Mouse (Mus musculus) MEL (cell line): Measurements from ENCODE around the gene Tspoap1. TPM values are rescaled to one million over a fixed set of nuclear protein-coding genes. Genes with fewer than 3 reads are reported as not detected.

Source experiments
- DNase-seq: peaks from one replicate; pipeline ENCODE4 v3.0.0; 2011; ENCODE audit warnings: low read depth, low spot score
- H3K27ac ChIP-seq: 2 replicates; pipeline ENCODE4 v1.5.1; 2012; ENCODE audit warnings: low read depth, mild to moderate bottlenecking, control low read depth, low read length, moderate library complexity; ENCODE audit not compliant: control insufficient read depth
- H3K27me3 ChIP-seq, 2 experiments: fragments of 150-350 bp in 1 of 2; sonication (generic) in 1 of 2; 2 replicates each; pipeline ENCODE4 v1.6.1; 2012; ENCODE audit warnings: low read length in 2 of 2, mild to moderate bottlenecking in 2 of 2, improper control_type of control experiment in 1 of 2, moderate library complexity in 1 of 2; ENCODE audit not compliant: insufficient read depth in 2 of 2, control insufficient read depth in 1 of 2
- H3K36me3 ChIP-seq, 2 experiments: 2 replicates each; pipeline ENCODE4 v1.6.1; 2012 to 2014; ENCODE audit warnings: low read length in 2 of 2, improper control_type of control experiment in 1 of 2, inconsistent platforms in 1 of 2, mild to moderate bottlenecking in 1 of 2; ENCODE audit not compliant: insufficient read depth in 2 of 2, control insufficient read depth in 1 of 2
- H3K4me1 ChIP-seq, 2 experiments: fragments of 150-350 bp in 1 of 2; sonication (generic) in 1 of 2; 2 replicates each; pipeline ENCODE4 v1.6.1; 2012; ENCODE audit warnings: low read length in 2 of 2, improper control_type of control experiment in 1 of 2, mild to moderate bottlenecking in 1 of 2; ENCODE audit not compliant: insufficient read depth in 2 of 2, control insufficient read depth in 1 of 2
- H3K4me3 ChIP-seq, 2 experiments: fragments of 150-350 bp in 1 of 2; sonication (generic) in 1 of 2; 2 replicates each; pipeline ENCODE4 v1.5.1; 2012; ENCODE audit warnings: low read depth in 2 of 2, low read length in 2 of 2, mild to moderate bottlenecking in 2 of 2, moderate library complexity in 2 of 2, control low read depth in 1 of 2, improper control_type of control experiment in 1 of 2; ENCODE audit not compliant: control insufficient read depth in 1 of 2, insufficient read depth in 1 of 2
- H3K79me2 ChIP-seq: 2 replicates; pipeline ENCODE4 v1.6.1; 2012; ENCODE audit warnings: mild to moderate bottlenecking, low read length, moderate library complexity; ENCODE audit not compliant: control insufficient read depth, poor library complexity, insufficient read depth
- H3K9ac ChIP-seq: 2 replicates; pipeline ENCODE4 v1.6.1; 2012; ENCODE audit warnings: low read depth, mild to moderate bottlenecking, control low read depth, low read length, moderate library complexity; ENCODE audit not compliant: control insufficient read depth, poor library complexity, severe bottlenecking
- H3K9me3 ChIP-seq: fragments of 150-350 bp; sonication (generic); replicated peaks from 2 replicates; pipeline ENCODE4 v1.6.1; 2012; ENCODE audit warnings: mild to moderate bottlenecking, low read length, improper control_type of control experiment, moderate library complexity; ENCODE audit not compliant: insufficient read depth
- BHLHE40 ChIP-seq: IDR thresholded peaks from 2 replicates; pipeline ENCODE4 v1.6.1; 2012; ENCODE audit warnings: low read depth, mild to moderate bottlenecking, inconsistent platforms, low read length, improper control_type of control experiment, borderline replicate concordance
- CHD1 ChIP-seq: IDR thresholded peaks from 2 replicates; pipeline ENCODE4 v1.6.1; 2012; ENCODE audit warnings: low read depth, mild to moderate bottlenecking, inconsistent platforms, low read length, improper control_type of control experiment
- CHD2 ChIP-seq: IDR thresholded peaks from 2 replicates; pipeline ENCODE4 v1.6.1; 2011; ENCODE audit warnings: low read length, improper control_type of control experiment
- CTCF ChIP-seq, 3 experiments: IDR thresholded peaks in 2 of 3; conservative IDR thresholded peaks in 1 of 3; 2 replicates each; pipeline ENCODE4 v1.5.1; 2011 to 2012; ENCODE audit warnings: low read length in 3 of 3, low read depth in 2 of 3, mild to moderate bottlenecking in 2 of 3, improper control_type of control experiment in 1 of 3, inconsistent platforms in 1 of 3, mixed read lengths in 1 of 3, moderate library complexity in 1 of 3; ENCODE audit not compliant: control insufficient read depth in 1 of 3, insufficient read depth in 1 of 3, poor library complexity in 1 of 3, severe bottlenecking in 1 of 3
- E2F4 ChIP-seq: IDR thresholded peaks from 2 replicates; pipeline ENCODE4 v1.6.1; 2011; ENCODE audit warnings: low read depth, low read length, improper control_type of control experiment, borderline replicate concordance
- ELF1 ChIP-seq: IDR thresholded peaks from 2 replicates; pipeline ENCODE4 v1.6.1; 2014; ENCODE audit warnings: low read depth, mild to moderate bottlenecking, inconsistent platforms, low read length, improper control_type of control experiment, moderate library complexity
- EP300 ChIP-seq, 2 experiments: IDR thresholded peaks; 2 replicates each; pipeline ENCODE4 v1.6.1; 2011; ENCODE audit warnings: improper control_type of control experiment in 2 of 2, low read length in 2 of 2, low read depth in 1 of 2, mild to moderate bottlenecking in 1 of 2
- ETS1 ChIP-seq: IDR thresholded peaks from 2 replicates; pipeline ENCODE4 v1.6.1; 2012; ENCODE audit warnings: low read depth, mild to moderate bottlenecking, inconsistent platforms, low read length, improper control_type of control experiment, moderate library complexity
- GABPA ChIP-seq: IDR thresholded peaks from 2 replicates; pipeline ENCODE4 v1.6.1; 2012; ENCODE audit warnings: low read depth, mild to moderate bottlenecking, inconsistent platforms, low read length, improper control_type of control experiment, moderate library complexity
- GATA1 ChIP-seq: IDR thresholded peaks from 2 replicates; pipeline ENCODE4 v1.6.1; 2011; ENCODE audit warnings: low read depth, low read length, improper control_type of control experiment
- HCFC1 ChIP-seq: IDR thresholded peaks from 2 replicates; pipeline ENCODE4 v1.6.1; 2012; ENCODE audit warnings: low read depth, mild to moderate bottlenecking, inconsistent platforms, low read length, improper control_type of control experiment, moderate library complexity
- JUND ChIP-seq: IDR thresholded peaks from 2 replicates; pipeline ENCODE4 v1.6.1; 2011; ENCODE audit warnings: low read depth, mild to moderate bottlenecking, improper control_type of control experiment, low read length
- KAT2A ChIP-seq: conservative IDR thresholded peaks from 2 replicates; pipeline ENCODE4 v1.6.1; 2012; ENCODE audit warnings: low read depth, low read length, improper control_type of control experiment, inconsistent platforms
- MAX ChIP-seq: IDR thresholded peaks from 2 replicates; pipeline ENCODE4 v1.6.1; 2011; ENCODE audit warnings: low read length, improper control_type of control experiment
- MAZ ChIP-seq: IDR thresholded peaks from 2 replicates; pipeline ENCODE4 v1.6.1; 2012; ENCODE audit warnings: low read depth, mild to moderate bottlenecking, inconsistent platforms, low read length, improper control_type of control experiment
- MEF2A ChIP-seq: IDR thresholded peaks from 2 replicates; pipeline ENCODE4 v1.6.1; 2014; ENCODE audit warnings: low read depth, mild to moderate bottlenecking, inconsistent platforms, low read length, improper control_type of control experiment; ENCODE audit not compliant: poor library complexity, insufficient replicate concordance, severe bottlenecking; ENCODE audit errors: extremely low read depth
- MXI1 ChIP-seq: IDR thresholded peaks from 2 replicates; pipeline ENCODE4 v1.6.1; 2011; ENCODE audit warnings: mild to moderate bottlenecking, low read depth, low read length, improper control_type of control experiment
- MYB ChIP-seq: IDR thresholded peaks from 2 replicates; pipeline ENCODE4 v1.6.1; 2011; ENCODE audit warnings: mild to moderate bottlenecking, low read depth, low read length, improper control_type of control experiment
- NELFE ChIP-seq: IDR thresholded peaks from 2 replicates; pipeline ENCODE4 v1.6.1; 2011; ENCODE audit warnings: low read depth, low read length, improper control_type of control experiment
- NRF1 ChIP-seq: IDR thresholded peaks from 2 replicates; pipeline ENCODE4 v1.6.1; 2014; ENCODE audit warnings: low read depth, mild to moderate bottlenecking, inconsistent platforms, low read length, improper control_type of control experiment, moderate library complexity; ENCODE audit not compliant: poor library complexity, insufficient read depth, severe bottlenecking
- POLR2A ChIP-seq, 2 experiments: IDR thresholded peaks; 2 replicates each; pipeline ENCODE4 v1.6.1; 2011 to 2012; ENCODE audit warnings: low read length in 2 of 2, mild to moderate bottlenecking in 2 of 2, control low read depth in 1 of 2, improper control_type of control experiment in 1 of 2, low read depth in 1 of 2, moderate library complexity in 1 of 2; ENCODE audit not compliant: control insufficient read depth in 1 of 2, insufficient read depth in 1 of 2, poor library complexity in 1 of 2
- POLR2AphosphoS2 ChIP-seq: IDR thresholded peaks from 2 replicates; pipeline ENCODE4 v1.6.1; 2011; ENCODE audit warnings: low read length, improper control_type of control experiment
- POLR2AphosphoS5 ChIP-seq: IDR thresholded peaks from 2 replicates; pipeline ENCODE4 v1.6.1; 2012; ENCODE audit warnings: low read depth, borderline replicate concordance, mild to moderate bottlenecking, inconsistent platforms, low read length, moderate library complexity, mixed read lengths
- RAD21 ChIP-seq: IDR thresholded peaks from 2 replicates; pipeline ENCODE4 v1.6.1; 2011; ENCODE audit warnings: mild to moderate bottlenecking, low read depth, low read length, improper control_type of control experiment
- RCOR1 ChIP-seq: IDR thresholded peaks from 2 replicates; pipeline ENCODE4 v1.6.1; 2012; ENCODE audit warnings: low read depth, mild to moderate bottlenecking, inconsistent platforms, low read length, improper control_type of control experiment
- SIN3A ChIP-seq: IDR thresholded peaks from 2 replicates; pipeline ENCODE4 v1.6.1; 2012; ENCODE audit warnings: low read length, improper control_type of control experiment, inconsistent platforms
- TAL1 ChIP-seq: IDR thresholded peaks from 2 replicates; pipeline ENCODE4 v1.6.1; 2012; ENCODE audit warnings: mild to moderate bottlenecking, inconsistent platforms, low read length, moderate library complexity, mixed read lengths
- TBP ChIP-seq: IDR thresholded peaks from 2 replicates; pipeline ENCODE4 v1.8.0; 2011; ENCODE audit warnings: low read depth, low read length, improper control_type of control experiment
- TCF12 ChIP-seq: IDR thresholded peaks from 2 replicates; pipeline ENCODE4 v1.6.1; 2014; ENCODE audit warnings: low read depth, mild to moderate bottlenecking, inconsistent platforms, low read length, improper control_type of control experiment, moderate library complexity
- UBTF ChIP-seq: IDR thresholded peaks from 2 replicates; pipeline ENCODE4 v1.6.1; 2012; ENCODE audit warnings: low read depth, mild to moderate bottlenecking, inconsistent platforms, low read length, improper control_type of control experiment, moderate library complexity, borderline replicate concordance; ENCODE audit not compliant: insufficient read depth
- USF1 ChIP-seq: IDR thresholded peaks from 2 replicates; pipeline ENCODE4 v1.6.1; 2014; ENCODE audit warnings: low read depth, mild to moderate bottlenecking, inconsistent platforms, low read length, improper control_type of control experiment, moderate library complexity
- USF2 ChIP-seq, 2 experiments: IDR thresholded peaks; 2 replicates each; pipeline ENCODE4 v1.6.1; 2011 to 2012; ENCODE audit warnings: improper control_type of control experiment in 2 of 2, low read length in 2 of 2, borderline replicate concordance in 1 of 2, inconsistent platforms in 1 of 2, low read depth in 1 of 2, mild to moderate bottlenecking in 1 of 2; ENCODE audit not compliant: insufficient read depth in 1 of 2
- ZC3H11A ChIP-seq: IDR thresholded peaks from 2 replicates; pipeline ENCODE4 v1.6.1; 2012; ENCODE audit warnings: low read depth, mild to moderate bottlenecking, inconsistent platforms, low read length, improper control_type of control experiment
- ZKSCAN1 ChIP-seq: IDR thresholded peaks from 2 replicates; pipeline ENCODE4 v1.6.1; 2012; ENCODE audit warnings: low read depth, mild to moderate bottlenecking, inconsistent platforms, low read length, improper control_type of control experiment, moderate library complexity
- ZMIZ1 ChIP-seq: IDR thresholded peaks from 2 replicates; pipeline ENCODE4 v1.6.1; 2012; ENCODE audit warnings: low read depth, mild to moderate bottlenecking, inconsistent platforms, low read length, improper control_type of control experiment, moderate library complexity
- ZNF384 ChIP-seq: IDR thresholded peaks from 2 replicates; pipeline ENCODE4 v1.6.1; 2012; ENCODE audit warnings: low read depth, mild to moderate bottlenecking, inconsistent platforms, low read length, improper control_type of control experiment
- polyA plus RNA-seq, 2 experiments: library from polyadenylated mRNA; stranded (reverse) in 1 of 2; unstranded in 1 of 2; fragments of >175 nt in 1 of 2; fragments of >200 nt in 1 of 2; gene quantifications; 2 replicates each; pipeline versions ENCODE4 v1.2.1 to v1.2.4; 2012; ENCODE audit warnings: low replicate concordance in 2 of 2, low read depth in 1 of 2; ENCODE audit not compliant: insufficient read length in 2 of 2, insufficient read depth in 1 of 2, missing spikeins in 1 of 2
- total RNA-seq: library from RNA; depleted of rRNA; stranded (reverse); fragments of 300-350 nt; gene quantifications from 2 replicates; pipeline ENCODE4 v1.2.3, GENCODE M21; 2012

Tspoap1 gene
- total and polyA plus RNA-seq, 3 experiments = 5.2 to 8.6 TPM; not detected in 1

DNA sequence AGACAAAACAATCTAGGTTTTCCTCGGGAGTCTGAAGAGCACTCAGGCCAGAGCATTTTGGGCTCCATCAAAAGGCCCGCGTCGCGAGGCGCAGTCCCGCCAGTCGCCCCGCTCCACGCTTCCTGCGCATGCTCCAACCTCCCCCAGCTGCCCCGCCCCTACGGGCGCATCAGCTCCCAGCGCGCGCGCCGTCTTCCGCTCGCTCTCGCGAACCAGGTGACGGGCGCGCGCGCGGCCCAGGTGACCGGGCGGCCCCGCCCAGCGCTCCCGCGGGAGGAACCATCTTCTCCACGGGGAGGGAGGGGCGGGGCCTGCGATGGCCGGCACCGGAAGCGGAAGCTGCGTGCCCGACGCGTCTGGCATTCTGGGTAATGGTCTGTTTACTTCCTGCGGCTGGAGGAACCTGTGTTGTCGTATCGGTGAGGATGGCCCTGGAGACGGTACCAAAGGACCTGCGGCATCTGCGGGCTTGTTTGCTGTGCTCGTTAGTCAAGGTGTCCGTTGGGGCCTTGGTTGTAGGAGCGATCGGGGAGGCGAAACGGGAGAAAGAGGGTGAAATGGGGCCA lies 23.1 kb upstream of the Tspoap1 start, which contains the start of gene Supt4a:
Gene Supt4a, plus strand, starts transcription at position 378 of the 566 bp plus-strand sequence.
- H3K4me3 ChIP-seq = peak within 1 kb of the TSS; percentile 90 to 94
- H3K9me3 ChIP-seq = no peaks in the 10 kb centered on the region
- H3K4me1 ChIP-seq = peaks cover 5 to 35% of the 10 kb centered on the region in 2 experiments
- no peaks in the 10 kb centered on the region for H3K27me3 ChIP-seq
- H3K79me2 ChIP-seq = peaks cover 19% of the 10 kb centered on the region
- peak; percentile 99 for DNase-seq
- H3K36me3 ChIP-seq = peaks cover 10 to 25% of the 10 kb centered on the region in 2 experiments
- peak within 1 kb of the TSS; percentile 99 for H3K27ac ChIP-seq
- H3K9ac ChIP-seq = peak within 1 kb of the TSS; percentile 92
- TF ChIP-seq HCFC1 = peak; percentile 99
- peak in 1 of 2 experiments; percentile 60; a peak in 2 of 4 replicates for TF ChIP-seq EP300 (IDR thresholded peaks at IDR 0.05; ENCODE audit: low read depth in 1 of 2, low read length in 2 of 2)
- peak; percentile 72 for TF ChIP-seq TCF12
- TF ChIP-seq GATA1 = no peak
- no peak; the same call in 1 of the 2 replicates for TF ChIP-seq POLR2AphosphoS2
- TF ChIP-seq ZNF384 = peak; percentile 34; the same call in 1 of the 2 replicates
- TF ChIP-seq SIN3A = peak; percentile 94
- TF ChIP-seq UBTF = no peak
- no peak for TF ChIP-seq POLR2AphosphoS5
- TF ChIP-seq TAL1 = no peak
- peak; percentile 74; the same call in 1 of the 2 replicates for TF ChIP-seq JUND
- TF ChIP-seq ETS1 = peak; percentile 88
- peak; percentile 95 for TF ChIP-seq ELF1
- TF ChIP-seq TBP = peak; percentile 71; the same call in 1 of the 2 replicates
- peak; percentile 96 for TF ChIP-seq MAZ
- peak; percentile 62 for TF ChIP-seq ZMIZ1
- TF ChIP-seq CHD2 = peak; percentile 40; the same call in 1 of the 2 replicates
- TF ChIP-seq USF2 (IDR thresholded peaks at IDR 0.05; ENCODE audit: borderline replicate concordance in 1 of 2, insufficient read depth in 1 of 2, low read depth in 1 of 2, low read length in 2 of 2) = no peak
- TF ChIP-seq ZKSCAN1 = 0 out of 2 replicates have a peak, but pooled peaks have one; percentile 25
- peak; percentile 71 for TF ChIP-seq RCOR1
- no peak for TF ChIP-seq ZC3H11A
- TF ChIP-seq BHLHE40 = no peak; the same call in 1 of the 2 replicates
- peak; percentile 55 to 76; a peak in 3 of 4 replicates for TF ChIP-seq POLR2A (IDR thresholded peaks at IDR 0.05; ENCODE audit: control insufficient read depth in 1 of 2, insufficient read depth in 1 of 2, low read depth in 1 of 2, low read length in 2 of 2, poor library complexity in 1 of 2)
- peak; percentile 92 for TF ChIP-seq NRF1
- TF ChIP-seq MAX = peak; percentile 85
- TF ChIP-seq CHD1 = peak; percentile 97
- no peak for TF ChIP-seq CTCF (IDR thresholded peaks at IDR 0.05 in 2 of 3, conservative IDR thresholded peaks at IDR 0.05 in 1 of 3; ENCODE audit: control insufficient read depth in 1 of 3, insufficient read depth in 1 of 3, low read depth in 2 of 3, low read length in 3 of 3, poor library complexity in 1 of 3, severe bottlenecking in 1 of 3)
- TF ChIP-seq MXI1 = peak; percentile 90
- no peak for TF ChIP-seq RAD21
- TF ChIP-seq E2F4 = peak; percentile 89; the same call in 1 of the 2 replicates
- TF ChIP-seq KAT2A = peak; percentile 95
- TF ChIP-seq NELFE = peak; percentile 77
- peak; percentile 45; the same call in 1 of the 2 replicates for TF ChIP-seq GABPA
- TF ChIP-seq MEF2A = no peak; the same call in 1 of the 2 replicates
- peak; percentile 92 for TF ChIP-seq USF1
- no peak; the same call in 1 of the 2 replicates for TF ChIP-seq MYB
